Mouse (Mus musculus) lung, adult 2 months (tissue): ENCODE measurements around the gene Melk.

Experiments used
- CTCF ChIP-seq: fragments of 200-500 bp; IDR thresholded peaks from 2 replicates; pipeline ENCODE4 v1.5.1; 2011; ENCODE audit warnings: mild to moderate bottlenecking, low read length, control low read depth; ENCODE audit not compliant: insufficient read depth
- POLR2A ChIP-seq: fragments of 200-500 bp; IDR thresholded peaks from 2 replicates; pipeline ENCODE4 v1.6.1; 2011; ENCODE audit warnings: low read depth, mild to moderate bottlenecking, control low read depth, low read length, borderline replicate concordance; ENCODE audit errors: extremely low read depth

GRCm38 (mm10) chr4:44260244-44260643, 40.4 kb upstream of the Melk start:
- TF ChIP-seq CTCF (no peak), POLR2A (no peak)
